ENCODE assay signal across 8 mouse cellular contexts in the genomic region with DNA sequence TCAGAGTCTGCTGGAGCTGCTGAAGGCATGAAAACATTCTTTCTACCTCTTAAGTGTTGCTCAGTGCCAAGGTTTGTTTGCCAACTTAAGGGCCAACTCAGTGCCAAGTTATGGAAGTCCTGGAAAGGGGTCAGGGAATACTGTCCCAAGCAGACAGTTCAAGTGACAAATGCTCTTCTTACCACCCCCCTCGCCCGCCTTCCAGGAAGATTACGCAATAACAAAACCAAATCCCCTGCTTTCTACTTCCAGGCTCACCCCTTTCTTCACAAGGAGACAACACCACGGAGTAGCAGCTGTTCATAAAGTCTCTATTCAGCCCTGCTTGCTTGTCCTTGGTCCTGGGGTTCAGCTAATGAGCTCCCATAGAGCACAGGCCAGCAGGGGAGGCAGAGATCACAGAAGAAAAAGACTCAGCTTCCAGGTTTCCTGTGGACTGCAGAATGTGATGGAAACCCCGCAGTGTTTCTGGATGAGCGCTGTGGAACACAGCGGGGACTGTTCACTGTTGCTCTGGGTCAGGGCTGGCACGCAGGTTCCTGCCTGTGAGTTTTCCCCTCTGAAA. TPM values are rescaled to one million over a fixed set of nuclear protein-coding genes. Genes with fewer than 3 reads are reported as not detected.
DNase-seq lines count a peak whose midpoint lies in the region; ATAC-seq lines count a peak whose summit lies in the region.

No protein-coding gene starts in this region.

- no peak overlapping the region for H3K4me3 ChIP-seq in heart, embryonic 15.5 days
- no peak overlapping the region for H3K4me3 ChIP-seq in forebrain, embryonic 10.5 days

- H3K27ac ChIP-seq in heart, embryonic 15.5 days: peak overlapping the region; percentile 11; the same call in 1 of the 2 replicates
- peak overlapping the region; percentile 63 for H3K27ac ChIP-seq in forebrain, embryonic 10.5 days

- peaks cover 42% of the 10 kb centered on the region for H3K4me1 ChIP-seq in heart, embryonic 15.5 days (replicated peaks)
- H3K4me1 ChIP-seq in forebrain, embryonic 10.5 days: peaks cover 29% of the 10 kb centered on the region

- H3K9ac ChIP-seq in heart, embryonic 15.5 days: no peak overlapping the region

- no peaks in the 10 kb centered on the region for H3K9me3 ChIP-seq in heart, embryonic 15.5 days (replicated peaks)
- H3K9me3 ChIP-seq in forebrain, embryonic 10.5 days: no peaks in the 10 kb centered on the region

- no peaks in the 10 kb centered on the region for H3K27me3 ChIP-seq in heart, embryonic 15.5 days
- peaks cover 62% of the 10 kb centered on the region for H3K27me3 ChIP-seq in forebrain, embryonic 10.5 days (ENCODE audit: poor library complexity, severe bottlenecking)

- intact Hi-C loops in heart, postnatal 36 days (cut with DNase I): no loop called here
- intact Hi-C loops in left cerebral cortex, postnatal 25 days (cut with DNase I): no loop called here

- WGBS in heart, embryonic 15.5 days: 70% methylated on average over 8 of the region's 8 CpGs
- 14% methylated on average over 8 of the region's 8 CpGs for WGBS in forebrain, embryonic 10.5 days

- H3K36me3 ChIP-seq in heart, embryonic 15.5 days: no peaks in the 10 kb centered on the region
- H3K36me3 ChIP-seq in forebrain, embryonic 10.5 days (replicated peaks): no peaks in the 10 kb centered on the region

- no peak for DNase-seq in heart, postnatal 36 days
- peak; percentile 76 for DNase-seq in R1 (ENCODE audit: low read depth, low spot score)
- no peak for DNase-seq in forebrain, embryonic 10.5 days (ENCODE audit: extremely low spot score, low spot score)
- DNase-seq in layer of hippocampus, postnatal 10 days (ENCODE audit: low spot score in 2 of 2): peak; percentile 34 to 57
- DNase-seq in retina, embryonic 14.5 days (ENCODE audit: low spot score): peak; percentile 55
- no peak for DNase-seq in urinary bladder, postnatal 25 days (ENCODE audit: low spot score)
- no peak for DNase-seq in left cerebral cortex, postnatal 25 days (ENCODE audit: low spot score in 2 of 2)

- no peak for ATAC-seq in heart, embryonic 15.5 days (replicated peaks; ENCODE audit: insufficient number of reproducible peaks, insufficient read depth, low FRiP score, low read depth)

- H3K4me2 ChIP-seq in heart, embryonic 15.5 days: no peak overlapping the region

RNA-seq across cellular contexts. Expression of gene Hopx, which starts 22.9 kb away (rescaled TPM):
- 16.0 and 23.6 TPM in 2 replicates for polyA plus RNA-seq in heart, embryonic 15.5 days (2015; fragmentation: Nextera tagmentation; extraction: Ambion mirVana)
- total RNA-seq in heart, postnatal 36 days (2021): 100 to 1,000 TPM; 405 to 444 TPM
- 0.23 and 0.55 TPM in 2 replicates for polyA plus RNA-seq in forebrain, embryonic 10.5 days (2016; fragmentation: Nextera tagmentation; extraction: Ambion mirVana)
- 10 to 100 TPM; 76.6 to 77.1 TPM for total RNA-seq in layer of hippocampus, postnatal 10 days (2021)
- total RNA-seq in left cerebral cortex, postnatal 25 days (2021): 10 to 100 TPM; 21.1 to 25.5 TPM

Comparison
In these comparisons a context has a peak if more than half of its experiments do, and no peak if none do; other contexts are left out.
1. DNase-seq: peak in R1 (single experiment), layer of hippocampus, postnatal 10 days (2 of 2) and retina, embryonic 14.5 days (single experiment); none in heart, postnatal 36 days (0 of 2), forebrain, embryonic 10.5 days (single experiment), urinary bladder, postnatal 25 days (single experiment) and left cerebral cortex, postnatal 25 days (0 of 2).
2. RNA of gene Hopx, which starts 22.9 kb away (total RNA-seq): 405 to 444 TPM in heart, postnatal 36 days; 76.6 to 77.1 TPM in layer of hippocampus, postnatal 10 days and 21.1 to 25.5 TPM in left cerebral cortex, postnatal 25 days; every median in the first group is over 4 times any median in the second.